Mouse (Mus musculus) activated CD4-positive, CD25-positive, alpha-beta regulatory T cell, adult 4 months (primary cell): Measurements from ENCODE around the gene Nrxn2. TPM values are rescaled to one million over a fixed set of nuclear protein-coding genes. Genes with fewer than 3 reads are reported as not detected.

Source experiments
- ATAC-seq: one replicate; pipeline ENCODE4 v1.8.0; 2017
- polyA plus RNA-seq, 2 experiments: library from polyadenylated mRNA; unstranded; fragments of 100-300 nt; shearing (Covaris generic); gene quantifications; one replicate each; pipeline ENCODE4 v1.2.1; 2017

Gene Nrxn2
- polyA plus RNA-seq = under 1 TPM in 1 of 2 experiments, not detected in 1; 0.16 TPM

DNA sequence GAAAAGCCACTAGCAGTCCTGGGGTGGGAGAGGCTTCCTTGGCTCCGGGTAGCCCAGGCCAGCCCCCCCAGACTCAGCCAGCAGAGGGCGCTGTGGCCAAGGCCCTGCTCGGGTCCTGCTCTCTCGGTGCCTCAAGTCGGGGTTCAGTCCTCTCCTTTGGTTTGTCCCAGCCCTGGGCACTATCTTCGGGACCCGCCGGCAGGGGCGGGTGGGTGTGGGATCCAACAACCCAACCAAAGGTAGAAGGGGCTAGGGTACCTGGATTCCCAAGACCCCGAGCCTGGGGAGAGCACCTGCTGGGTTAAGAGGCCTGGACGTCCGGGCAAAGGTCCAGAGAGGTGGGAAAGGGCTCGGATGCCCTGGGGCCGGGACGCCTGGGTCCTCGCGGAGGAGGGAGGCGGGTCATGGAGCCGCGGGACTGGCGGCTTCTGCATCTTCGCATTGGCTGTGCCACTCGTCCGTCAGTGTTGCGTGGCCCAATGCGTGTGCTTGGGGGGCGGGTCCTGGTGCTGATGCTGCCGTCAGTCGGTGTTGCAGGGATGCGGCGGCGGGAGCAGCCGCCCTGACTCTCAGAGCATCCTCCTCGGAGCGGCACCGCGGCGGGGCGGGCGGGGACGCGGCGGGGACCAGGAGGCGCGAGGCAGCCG, at the start of gene Nrxn2:
Gene Nrxn2 (plus strand): TSS at position 499 of the 647 bp plus-strand sequence.
- ATAC-seq = peak; percentile 95

DNA sequence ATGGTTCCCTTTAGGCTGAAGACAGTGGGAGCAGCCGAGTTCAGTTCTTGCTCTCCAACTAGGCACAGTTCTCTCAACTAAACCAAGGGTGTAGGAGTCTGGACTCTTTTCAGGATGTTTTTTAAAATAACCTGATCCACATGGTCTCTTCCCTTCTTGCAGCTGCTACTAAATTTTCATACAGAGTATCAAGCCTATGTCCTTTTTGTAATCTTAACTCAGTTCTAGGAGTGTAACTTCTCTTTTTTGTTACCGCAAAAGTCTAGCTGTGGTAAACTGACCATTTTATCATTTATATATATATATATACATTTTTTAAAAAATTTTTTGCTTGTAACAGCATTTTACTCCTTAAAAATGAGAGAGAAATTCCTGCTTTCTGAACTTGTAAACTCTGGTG, 48.4 kb upstream of the Nrxn2 start:
- no peak for ATAC-seq

DNA sequence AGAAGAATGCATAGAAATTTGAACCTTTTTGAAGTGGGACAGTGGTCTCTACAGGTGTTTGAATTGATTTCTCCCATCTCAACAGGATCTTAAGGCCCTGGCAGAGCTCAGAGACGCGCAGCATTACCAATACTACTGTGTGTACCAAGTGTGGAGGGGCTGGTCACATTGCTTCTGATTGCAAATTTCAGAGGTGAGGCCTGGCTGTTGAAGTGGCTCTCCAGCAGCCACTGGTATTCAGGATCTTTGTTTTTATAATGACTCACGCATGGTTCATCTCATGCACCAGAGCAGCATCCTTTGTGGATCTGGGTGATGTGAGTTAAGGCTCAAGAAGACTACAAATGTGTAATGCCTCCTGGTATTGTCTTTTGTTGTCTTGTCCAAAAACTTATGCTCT, 46.1 kb upstream of the Nrxn2 start:
- no peak for ATAC-seq

DNA sequence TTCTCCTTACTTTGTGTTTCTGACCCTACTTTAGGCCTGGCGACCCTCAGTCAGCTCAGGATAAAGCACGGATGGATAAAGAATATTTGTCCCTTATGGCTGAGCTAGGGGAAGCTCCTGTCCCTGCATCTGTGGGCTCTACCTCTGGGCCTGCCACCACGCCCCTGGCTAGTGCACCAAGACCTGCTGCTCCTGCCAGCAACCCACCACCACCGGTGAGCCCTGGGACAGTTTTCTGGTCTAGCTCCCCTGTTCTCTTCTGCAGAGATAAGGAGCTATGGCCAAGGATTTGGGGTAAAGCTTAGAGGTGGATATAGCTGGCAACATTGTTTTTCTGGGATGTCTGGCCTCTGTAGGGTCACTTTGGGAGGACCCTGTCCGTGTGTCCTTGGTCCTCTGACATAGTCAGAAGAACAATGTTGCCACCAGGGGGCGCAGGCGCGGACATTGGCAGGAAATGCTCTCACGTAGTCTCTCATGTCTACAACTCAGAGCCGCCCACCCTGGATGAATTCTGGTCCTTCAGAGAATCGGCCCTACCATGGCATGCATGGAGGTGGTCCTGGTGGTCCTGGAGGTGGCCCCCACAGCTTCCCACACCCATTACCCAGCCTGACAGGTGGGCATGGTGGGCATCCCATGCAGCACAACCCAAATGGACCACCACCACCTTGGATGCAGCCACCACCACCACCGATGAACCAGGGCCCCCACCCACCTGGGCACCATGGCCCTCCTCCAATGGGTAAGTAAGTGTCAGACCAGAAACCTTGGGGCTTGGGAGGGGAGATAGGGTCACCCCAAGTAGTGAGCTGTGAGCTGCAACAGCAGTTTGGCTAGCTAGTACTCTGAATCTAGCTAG, 44.8 kb upstream of the Nrxn2 start:
- ATAC-seq = peak; percentile 28

DNA sequence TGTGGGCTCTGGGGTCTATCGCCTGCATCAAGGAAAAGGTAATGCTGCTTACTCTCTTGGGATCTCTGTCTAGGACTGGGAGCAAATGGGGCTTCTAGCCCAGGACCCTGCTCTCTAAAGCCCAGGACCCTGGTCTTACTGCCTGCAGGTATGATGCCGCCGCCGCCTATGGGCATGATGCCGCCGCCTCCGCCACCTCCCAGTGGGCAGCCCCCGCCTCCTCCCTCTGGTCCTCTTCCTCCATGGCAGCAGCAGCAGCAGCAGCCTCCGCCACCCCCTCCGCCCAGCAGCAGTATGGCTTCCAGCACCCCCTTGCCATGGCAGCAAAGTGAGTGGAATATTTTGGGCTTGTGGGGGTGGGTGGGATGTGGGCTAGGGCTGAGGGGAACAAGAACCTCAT, 44.0 kb upstream of the Nrxn2 start:
- ATAC-seq = no peak

DNA sequence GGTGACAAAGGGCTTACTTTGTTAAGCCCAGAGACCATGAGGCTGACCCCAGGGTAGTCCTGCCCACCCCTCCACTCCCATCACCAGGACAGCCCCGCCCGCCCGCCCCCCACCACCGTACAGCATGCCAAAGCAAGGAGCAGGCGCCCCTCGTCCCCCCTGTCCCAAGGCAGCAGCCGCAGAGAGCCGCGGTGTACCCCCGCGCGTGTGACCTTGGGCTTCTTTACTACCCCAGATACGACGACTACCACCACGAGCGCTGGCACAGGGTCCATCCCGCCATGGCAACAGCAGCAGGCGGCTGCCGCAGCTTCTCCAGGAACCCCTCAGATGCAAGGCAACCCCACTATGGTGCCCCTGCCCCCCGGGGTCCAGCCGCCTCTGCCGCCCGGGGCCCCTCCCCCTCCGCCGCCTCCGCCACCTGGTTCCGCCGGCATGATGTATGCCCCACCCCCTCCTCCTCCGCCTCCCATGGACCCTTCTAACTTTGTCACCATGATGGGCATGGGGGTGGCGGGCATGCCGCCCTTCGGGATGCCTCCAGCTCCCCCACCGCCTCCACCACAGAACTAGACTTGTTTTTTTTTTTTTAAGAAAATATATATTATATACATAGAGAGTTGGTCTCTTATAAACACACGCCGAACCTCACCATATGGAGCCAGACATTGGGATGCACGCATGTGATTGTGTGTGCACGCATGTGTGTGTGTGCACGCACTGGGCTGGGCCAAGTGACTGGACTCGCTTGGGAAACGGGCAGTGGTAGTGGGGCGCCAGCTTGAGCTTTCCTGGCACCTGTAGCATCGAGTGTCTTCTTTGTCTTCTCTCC, 42.9 kb upstream of the Nrxn2 start:
- no peak for ATAC-seq

DNA sequence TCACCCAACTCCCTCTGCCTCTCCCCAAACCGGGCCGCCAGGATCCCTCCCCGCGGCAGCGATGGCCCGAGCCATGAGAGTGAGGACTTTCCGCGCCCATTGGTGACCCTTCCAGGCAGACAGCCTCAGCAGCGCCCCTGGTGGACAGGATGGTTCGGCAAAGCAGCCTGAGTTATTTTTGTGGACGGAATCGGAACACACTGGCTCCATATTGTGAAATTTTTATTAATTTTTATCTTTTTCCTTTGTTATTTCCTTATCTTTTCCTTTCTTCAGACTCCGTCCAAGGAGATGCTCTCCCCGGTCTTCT, 42.3 kb upstream of the Nrxn2 start:
- no peak for ATAC-seq

DNA sequence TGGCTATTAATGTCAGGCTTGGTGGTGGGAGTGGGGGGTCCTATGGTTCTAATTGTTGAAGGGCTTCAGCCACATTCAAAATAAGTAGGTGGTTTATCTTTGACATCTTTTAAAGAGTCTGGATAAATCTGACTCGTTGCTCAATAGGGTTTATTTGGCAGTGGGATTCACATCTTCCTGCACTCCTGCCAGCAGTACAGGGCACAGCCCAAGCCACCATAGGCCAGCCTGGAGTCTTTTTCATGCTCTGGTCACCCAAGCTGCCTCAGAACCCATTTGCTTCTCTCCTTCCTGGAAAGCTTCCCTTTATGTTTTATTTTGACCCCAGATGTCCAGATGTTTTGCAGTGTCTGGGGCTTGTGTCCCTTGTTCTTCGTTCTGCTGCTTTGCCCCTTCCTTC, 41.9 kb upstream of the Nrxn2 start:
- no peak for ATAC-seq

DNA sequence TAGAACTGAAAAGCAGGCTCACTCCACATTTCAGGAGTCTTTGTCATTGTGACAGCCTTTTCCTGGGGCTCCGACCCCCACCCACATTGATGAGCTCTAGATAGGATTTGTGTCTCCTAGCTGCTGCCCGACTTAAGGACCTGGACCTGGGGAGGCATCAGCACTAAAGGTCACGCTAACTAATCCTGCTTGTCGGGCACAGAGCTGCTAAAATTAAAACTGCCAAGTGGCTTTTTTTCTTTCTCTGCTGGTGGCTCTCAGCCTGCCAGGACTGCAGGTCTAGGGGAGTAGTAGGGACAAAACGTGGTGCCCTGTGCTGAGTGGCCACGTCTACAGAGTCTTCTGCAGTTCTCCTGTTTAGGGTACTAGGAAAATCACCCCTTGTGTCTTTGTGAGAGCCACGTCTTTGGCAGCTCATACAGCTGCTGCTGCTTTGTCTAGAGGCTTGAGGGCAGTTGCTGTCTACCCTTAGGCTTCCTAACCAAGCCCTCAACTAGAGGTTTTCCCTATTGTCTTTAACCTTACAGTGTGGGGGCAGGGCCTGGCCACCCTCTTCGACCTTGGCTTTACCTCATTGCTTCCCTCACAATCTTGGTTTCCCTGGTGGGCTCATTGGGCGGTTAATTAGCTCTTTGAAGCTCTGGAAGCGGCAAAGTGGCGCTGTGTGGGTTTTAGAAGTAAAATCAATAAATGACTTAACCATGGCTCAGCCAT, 41.0 kb upstream of the Nrxn2 start:
- ATAC-seq = no peak

DNA sequence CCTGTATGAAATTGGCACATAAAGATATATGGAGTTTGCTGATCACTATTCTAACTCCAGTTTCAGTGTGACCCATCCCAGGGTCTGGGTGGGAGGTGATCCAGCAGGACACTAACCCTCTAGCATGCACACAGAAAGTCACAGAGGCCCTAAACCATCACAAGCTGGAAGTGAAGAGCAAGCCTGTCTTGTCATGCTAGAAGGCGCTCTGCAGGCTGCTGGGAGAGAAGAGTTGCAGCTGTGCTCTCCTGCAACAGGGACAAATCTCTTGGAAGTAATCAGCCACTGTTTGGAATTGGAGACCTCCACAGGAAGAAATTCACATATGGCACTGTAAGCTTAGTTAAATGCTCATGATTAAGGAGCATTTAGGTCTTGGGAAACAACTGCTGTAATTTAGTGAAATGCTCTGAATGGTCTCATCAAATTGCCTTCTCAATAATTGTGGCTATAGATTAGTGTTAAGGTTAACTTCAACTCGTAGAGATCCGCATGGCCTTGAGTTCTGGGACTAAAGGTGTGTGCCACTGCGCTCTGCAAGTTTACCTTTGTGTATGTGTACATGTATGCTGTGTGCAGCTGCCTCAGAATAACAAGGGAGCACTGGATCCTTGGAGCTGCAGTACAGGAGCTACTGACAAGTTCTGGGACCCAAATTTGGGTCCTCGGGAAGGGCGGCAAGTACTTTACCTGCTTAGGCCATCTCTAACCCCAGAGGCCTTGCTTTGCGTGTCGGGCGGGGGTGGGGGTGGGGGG, 37.9 kb upstream of the Nrxn2 start:
- ATAC-seq = no peak

DNA sequence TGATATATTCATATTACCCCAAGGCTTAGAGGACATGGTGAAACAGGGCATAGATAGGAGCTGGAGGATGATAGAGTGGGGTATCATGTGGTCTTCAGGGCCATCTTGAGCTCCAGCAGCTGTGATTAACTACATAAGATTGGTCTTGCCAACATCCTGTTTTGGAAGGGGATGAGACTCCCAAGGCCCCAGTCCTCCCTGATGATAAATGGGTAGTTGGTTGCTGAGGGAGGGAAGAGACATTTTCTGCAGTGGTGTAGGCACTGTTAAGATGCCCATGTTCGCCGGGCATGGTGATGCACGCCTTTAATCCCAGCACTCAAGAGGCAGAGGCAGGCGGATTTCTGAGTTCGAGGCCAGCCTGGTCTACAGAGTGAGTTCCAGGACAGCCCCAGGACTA, 37.3 kb upstream of the Nrxn2 start:
- ATAC-seq = no peak

DNA sequence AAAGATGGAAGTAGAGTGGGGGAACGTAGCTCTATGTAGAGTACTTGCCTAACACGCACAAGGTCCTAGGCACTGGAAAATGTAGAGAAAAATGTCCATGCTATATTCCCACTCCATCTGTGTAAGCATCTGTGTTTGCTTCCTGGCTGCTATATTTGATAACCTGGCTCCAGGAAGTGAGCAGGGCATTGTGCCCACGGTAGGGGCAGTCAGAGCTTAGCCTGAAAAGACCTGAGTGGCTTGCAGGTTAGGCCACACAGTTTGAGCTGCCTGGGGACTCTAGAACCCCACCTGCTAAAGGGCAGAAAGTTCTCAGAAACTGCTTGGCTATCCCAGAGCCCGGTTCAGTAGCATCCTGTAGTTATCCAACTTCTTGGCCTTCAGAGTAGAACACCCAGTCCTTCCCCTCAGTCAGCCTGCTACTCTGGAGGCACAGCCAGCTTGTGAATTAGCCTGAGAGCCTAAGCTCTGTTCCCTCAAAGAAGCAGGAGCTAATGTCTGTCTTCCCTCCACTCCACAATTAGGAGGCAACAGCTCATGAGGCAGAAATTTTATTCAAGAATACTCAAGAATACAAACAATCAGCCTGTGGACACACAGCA, 36.1 kb upstream of the Nrxn2 start:
- ATAC-seq = no peak

DNA sequence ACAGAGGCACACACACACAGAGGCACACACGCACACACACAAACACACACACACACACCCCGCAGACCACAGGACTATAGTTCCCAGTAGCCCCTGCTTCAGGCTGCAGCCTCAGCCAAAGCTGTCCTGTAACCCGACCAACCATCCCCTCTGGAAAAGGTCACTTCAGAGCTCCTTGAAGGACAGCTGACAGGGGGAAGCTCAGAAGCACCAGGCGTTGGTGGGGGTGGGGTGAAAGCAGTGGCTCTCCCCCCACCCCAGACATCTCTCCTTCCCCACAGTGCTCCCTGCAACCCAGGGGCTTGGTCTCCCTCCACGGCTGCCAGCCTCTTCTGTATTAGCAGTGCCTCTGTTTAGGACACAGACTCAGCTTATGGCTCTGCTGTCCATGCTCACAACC, 35.1 kb upstream of the Nrxn2 start:
- no peak for ATAC-seq

DNA sequence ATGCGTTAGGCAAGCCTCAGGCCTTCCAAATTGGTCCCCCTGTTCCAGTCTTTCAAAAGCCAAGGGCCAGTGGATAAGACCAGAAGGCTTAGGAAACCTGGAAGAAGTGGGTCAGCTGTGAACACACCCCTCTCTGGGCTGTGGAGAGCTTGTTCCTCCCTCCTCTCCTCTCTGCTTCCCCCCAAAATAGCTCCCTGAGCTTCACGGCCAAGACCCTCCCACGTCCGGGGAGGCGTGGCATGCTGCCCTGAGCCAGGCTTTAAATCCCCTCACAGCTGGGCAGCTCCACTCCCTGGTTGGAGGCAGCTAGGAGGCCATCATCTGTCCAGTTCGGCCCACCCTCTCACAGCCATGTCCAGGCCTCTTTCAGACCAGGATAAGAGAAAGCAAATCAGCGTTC, 34.4 kb upstream of the Nrxn2 start, which contains the start of gene Pygm:
Gene Pygm (plus strand): TSS at position 272 of the 400 bp plus-strand sequence.
- ATAC-seq = no peak

DNA sequence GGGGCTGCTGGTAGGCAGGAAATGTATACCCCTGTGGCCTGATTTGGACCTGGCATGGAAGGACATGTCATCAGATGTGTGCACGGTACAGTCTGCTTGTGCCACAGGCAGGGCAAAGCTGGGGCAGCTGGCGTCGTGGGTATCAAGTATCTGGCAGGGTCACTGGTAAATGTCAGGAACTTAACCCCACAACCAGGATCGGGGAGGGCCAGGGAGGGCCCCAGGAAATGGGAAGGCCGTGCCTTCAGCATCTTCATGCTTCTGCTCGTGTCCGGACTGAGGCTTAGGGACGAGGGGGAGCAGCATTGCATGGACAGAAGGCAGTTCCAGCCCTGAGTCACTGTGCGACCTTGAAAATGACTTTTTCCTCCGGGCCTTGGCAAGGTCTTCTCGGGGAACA, 33.6 kb upstream of the Nrxn2 start:
- ATAC-seq = no peak

DNA sequence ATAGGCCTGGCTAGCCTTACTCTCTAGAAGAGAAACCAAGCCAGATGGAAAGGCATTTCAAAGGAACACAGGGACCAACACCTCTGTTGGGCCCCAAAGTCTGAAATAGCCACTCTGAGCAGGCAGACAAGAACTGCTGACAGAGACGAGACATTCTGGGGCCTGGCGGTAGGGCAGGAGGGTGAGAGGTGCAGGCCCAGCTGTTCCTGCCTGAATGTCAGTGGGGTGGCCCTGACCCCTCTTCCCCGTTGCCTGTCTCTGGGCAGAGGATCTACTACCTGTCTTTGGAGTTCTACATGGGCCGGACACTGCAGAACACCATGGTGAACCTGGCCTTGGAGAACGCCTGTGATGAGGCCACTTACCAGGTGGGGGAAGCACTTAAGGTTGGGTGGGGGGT, 33.1 kb upstream of the Nrxn2 start:
- ATAC-seq = no peak

DNA sequence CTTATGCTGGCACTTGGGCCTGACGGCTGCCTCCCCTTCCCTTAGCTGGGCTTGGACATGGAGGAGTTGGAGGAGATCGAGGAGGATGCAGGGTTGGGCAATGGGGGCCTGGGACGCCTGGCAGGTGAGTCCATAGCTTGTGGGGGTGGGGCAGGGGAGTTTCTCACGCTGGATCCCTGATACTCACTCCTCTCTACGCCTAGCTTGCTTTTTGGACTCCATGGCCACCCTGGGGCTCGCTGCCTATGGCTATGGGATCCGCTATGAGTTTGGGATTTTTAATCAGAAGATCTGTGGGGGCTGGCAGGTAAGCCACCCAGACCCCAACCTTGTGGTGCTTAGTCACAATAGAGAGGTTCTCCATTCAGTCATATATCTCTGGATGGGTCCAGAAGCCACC, 32.7 kb upstream of the Nrxn2 start:
- ATAC-seq = no peak

DNA sequence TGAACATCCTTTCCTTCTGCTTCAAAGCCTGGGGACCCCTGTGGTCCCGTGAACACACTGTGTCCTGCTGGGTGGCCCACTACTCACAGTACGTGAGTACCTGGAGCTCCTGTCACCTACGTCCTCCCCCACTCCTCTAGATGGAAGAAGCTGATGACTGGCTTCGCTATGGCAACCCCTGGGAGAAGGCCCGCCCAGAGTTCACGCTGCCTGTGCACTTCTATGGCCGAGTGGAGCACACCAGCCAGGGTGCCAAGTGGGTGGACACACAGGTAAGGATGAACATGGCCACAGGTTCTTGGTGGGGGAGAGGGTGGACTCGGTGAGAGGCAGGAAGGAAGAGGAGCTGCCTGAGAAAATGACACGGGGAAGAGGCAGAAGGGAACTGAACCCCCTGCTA, 32.3 kb upstream of the Nrxn2 start:
- ATAC-seq = no peak

DNA sequence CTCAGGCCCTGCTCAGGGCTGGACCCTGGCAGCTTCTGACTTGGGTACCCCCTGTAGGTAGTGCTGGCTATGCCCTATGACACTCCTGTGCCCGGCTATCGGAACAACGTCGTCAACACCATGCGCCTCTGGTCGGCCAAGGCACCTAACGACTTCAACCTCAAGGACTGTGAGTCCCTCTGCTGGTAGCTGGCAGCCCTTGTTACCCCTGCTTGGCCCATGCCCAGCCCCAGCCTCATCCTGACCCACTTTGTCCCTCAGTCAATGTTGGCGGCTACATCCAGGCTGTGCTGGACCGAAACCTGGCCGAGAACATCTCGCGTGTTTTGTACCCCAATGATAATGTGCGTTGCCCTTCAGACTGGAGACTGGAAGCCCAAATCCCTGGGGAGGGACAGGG, 30.5 kb upstream of the Nrxn2 start:
- ATAC-seq = no peak

DNA sequence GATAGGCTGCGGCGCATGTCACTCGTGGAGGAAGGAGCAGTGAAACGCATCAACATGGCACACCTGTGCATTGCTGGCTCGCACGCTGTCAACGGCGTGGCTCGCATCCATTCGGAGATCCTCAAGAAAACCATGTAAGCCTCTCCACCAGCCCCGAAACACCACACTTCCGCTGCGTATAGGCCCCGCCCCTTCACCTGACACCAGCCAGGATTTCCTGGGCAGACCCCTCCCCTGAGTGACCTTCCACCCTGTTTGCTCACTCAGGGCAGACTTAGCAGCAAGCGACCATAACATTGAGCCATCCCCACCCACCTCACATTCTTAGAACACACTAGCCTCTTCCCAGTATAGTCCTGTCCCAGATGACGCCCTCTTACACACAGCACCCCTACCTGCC, 28.7 kb upstream of the Nrxn2 start:
- ATAC-seq = peak; percentile 74

DNA sequence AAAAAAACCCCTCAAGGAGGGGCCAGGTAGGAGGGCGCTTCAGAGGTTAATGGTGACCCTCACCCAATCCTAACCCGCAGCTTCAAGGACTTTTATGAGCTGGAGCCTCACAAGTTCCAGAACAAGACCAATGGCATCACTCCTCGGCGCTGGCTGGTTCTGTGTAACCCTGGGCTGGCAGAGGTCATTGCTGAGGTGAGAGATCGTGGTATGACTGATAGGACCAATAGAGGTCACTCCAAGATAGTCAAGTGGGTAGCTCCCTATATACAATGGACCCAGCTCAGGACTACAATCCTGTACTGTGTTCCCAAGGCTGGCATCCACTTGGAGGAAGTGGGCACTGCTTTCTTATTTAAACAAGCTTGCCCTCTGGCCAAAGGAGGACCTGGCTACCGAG, 28.3 kb upstream of the Nrxn2 start:
- ATAC-seq = no peak
